Mouse (Mus musculus) hindbrain, embryonic 11.5 days (tissue): ENCODE data around the gene Exoc2. TPM values are rescaled to one million over a fixed set of nuclear protein-coding genes. Genes with fewer than 3 reads are reported as not detected.

Source experiments
- ATAC-seq: fragments of 200-750 bp; cut with Nextera tagmentation; 2 replicates; pipeline ENCODE4 v1.8.0; 2017; ENCODE audit warnings: mild to moderate bottlenecking, moderate TSS enrichment, moderate library complexity; ENCODE audit not compliant: low FRiP score
- DNase-seq: peaks from one replicate; pipeline ENCODE4 v3.0.0-alpha.2; 2015; ENCODE audit warnings: low spot score
- H3K27ac ChIP-seq: fragments of 300-500 bp; sonication (generic); 2 replicates; pipeline ENCODE4 v1.5.1; 2014; ENCODE audit warnings: mild to moderate bottlenecking, low read depth, low read length
- H3K27me3 ChIP-seq: fragments of 300-500 bp; sonication (generic); 2 replicates; pipeline ENCODE4 v1.6.1; 2014; ENCODE audit warnings: mild to moderate bottlenecking, low read length, moderate library complexity, mixed read lengths; ENCODE audit not compliant: control insufficient read depth, insufficient read depth
- H3K36me3 ChIP-seq: fragments of 300-500 bp; sonication (generic); 2 replicates; pipeline ENCODE4 v1.6.1; 2014; ENCODE audit warnings: mild to moderate bottlenecking, low read length, moderate library complexity, mixed read lengths; ENCODE audit not compliant: control insufficient read depth, insufficient read depth
- H3K4me1 ChIP-seq: fragments of 300-500 bp; sonication (generic); replicated peaks from 2 replicates; pipeline ENCODE4 v1.6.1; 2014; ENCODE audit warnings: low read length, mixed read lengths; ENCODE audit not compliant: control insufficient read depth, insufficient read depth
- H3K4me2 ChIP-seq: fragments of 300-500 bp; sonication (generic); replicated peaks from 2 replicates; pipeline ENCODE4 v1.6.1; 2014; ENCODE audit warnings: mild to moderate bottlenecking, low read depth, low read length
- H3K4me3 ChIP-seq: fragments of 300-500 bp; sonication (generic); 2 replicates; pipeline ENCODE4 v1.5.1; 2014; ENCODE audit warnings: low read depth, low read length
- H3K9ac ChIP-seq: fragments of 300-500 bp; sonication (generic); 2 replicates; pipeline ENCODE4 v1.6.1; 2014; ENCODE audit warnings: low read depth, low read length
- H3K9me3 ChIP-seq: fragments of 300-500 bp; sonication (generic); 2 replicates; pipeline ENCODE4 v1.6.1; 2016; ENCODE audit warnings: low read length; ENCODE audit not compliant: control insufficient read depth
- WGBS: fragments of 180-500 bp; shearing (Covaris S2); extraction: QIAGEN DNeasy Blood & Tissue Kit; methylation state at CpG from one replicate; pipeline ENCODE4 v1.1.7; 2014; 5-methylcytosine and 5-hydroxymethylcytosine counted together
- polyA plus RNA-seq: library from polyadenylated mRNA; unstranded; fragments of >200 nt; fragmentation: Nextera tagmentation; extraction: Ambion mirVana; gene quantifications from 2 replicates; pipeline ENCODE4 v1.2.1, GENCODE M21; 2014

Exoc2 gene
- polyA plus RNA-seq, 1 experiment from 2014 or later = 41.2 TPM

GRCm38 (mm10) chr13:30817436-30817835, 156.5 kb downstream of the Exoc2 start:
- Histone ChIP-seq H3K4me2 (no peak overlapping the region), H3K27ac (no peak overlapping the region), H3K27me3 (no peaks in the 10 kb centered on the region), H3K4me3 (no peak overlapping the region), H3K36me3 (no peaks in the 10 kb centered on the region; the same call in 1 of the 2 replicates), H3K4me1 (no peaks in the 10 kb centered on the region), H3K9ac (no peak overlapping the region), H3K9me3 (no peaks in the 10 kb centered on the region)
- ATAC-seq (no peak), DNase-seq (no peak)
- 94% methylated on average over 5 of the region's 5 CpGs for WGBS

DNA sequence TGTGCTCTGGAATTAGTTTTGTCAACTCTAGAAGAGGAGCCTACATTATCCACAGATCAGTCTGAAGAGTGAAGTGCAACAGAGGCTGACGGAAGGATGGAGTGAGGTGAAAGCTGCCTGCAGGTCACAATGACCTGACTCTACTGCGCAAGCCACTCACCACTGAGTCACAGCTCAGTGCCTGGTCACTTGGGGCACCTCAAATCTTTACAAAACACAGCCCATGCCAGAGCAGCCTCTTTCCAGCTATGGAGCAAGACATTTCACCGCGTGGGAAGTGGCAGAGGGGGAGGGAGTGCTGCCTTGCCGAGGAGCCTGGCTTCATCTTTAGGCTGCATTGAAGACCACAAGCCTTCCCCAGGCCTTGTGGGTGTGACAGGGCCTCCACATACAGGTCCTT, 159.6 kb downstream of the Exoc2 start:
- no peak overlapping the region for H3K27ac ChIP-seq
- DNase-seq (no peak), ATAC-seq (no peak)
- no peak overlapping the region for H3K4me2 ChIP-seq
- no peaks in the 10 kb centered on the region; the same call in 1 of the 2 replicates for H3K36me3 ChIP-seq
- no peak overlapping the region for H3K9ac ChIP-seq
- 82% methylated on average over 5 of the region's 5 CpGs for WGBS
- H3K9me3 ChIP-seq = no peaks in the 10 kb centered on the region
- no peaks in the 10 kb centered on the region for H3K4me1 ChIP-seq
- no peaks in the 10 kb centered on the region for H3K27me3 ChIP-seq
- H3K4me3 ChIP-seq = no peak overlapping the region

- 87% methylated on average over 5 of the region's 5 CpGs for WGBS
- no peak for DNase-seq
Observed at GRCm38 (mm10) chr13:30813464-30813863, 160.4 kb downstream of the Exoc2 start.

GRCm38 (mm10) chr13:30809240-30809639, 164.7 kb downstream of the Exoc2 start:
- Histone ChIP-seq H3K9me3 (no peaks in the 10 kb centered on the region), H3K9ac (no peak overlapping the region), H3K4me2 (no peak overlapping the region), H3K4me3 (no peak overlapping the region), H3K36me3 (no peaks in the 10 kb centered on the region), H3K27ac (no peak overlapping the region), H3K27me3 (no peaks in the 10 kb centered on the region), H3K4me1 (no peaks in the 10 kb centered on the region)
- ATAC-seq (no peak), DNase-seq (no peak)
- WGBS = 84% methylated on average over 7 of the region's 7 CpGs

More at GRCm38 (mm10) chr13:30813464-30813863, 160.4 kb downstream of the Exoc2 start:
- no peak overlapping the region for H3K9ac ChIP-seq
- H3K4me2 ChIP-seq = no peak overlapping the region
- H3K4me3 ChIP-seq = no peak overlapping the region
- H3K27me3 ChIP-seq = no peaks in the 10 kb centered on the region
- H3K4me1 ChIP-seq = no peaks in the 10 kb centered on the region
- ATAC-seq = no peak
- H3K9me3 ChIP-seq = no peaks in the 10 kb centered on the region
- no peak overlapping the region for H3K27ac ChIP-seq
- H3K36me3 ChIP-seq = no peaks in the 10 kb centered on the region; the same call in 1 of the 2 replicates

DNA sequence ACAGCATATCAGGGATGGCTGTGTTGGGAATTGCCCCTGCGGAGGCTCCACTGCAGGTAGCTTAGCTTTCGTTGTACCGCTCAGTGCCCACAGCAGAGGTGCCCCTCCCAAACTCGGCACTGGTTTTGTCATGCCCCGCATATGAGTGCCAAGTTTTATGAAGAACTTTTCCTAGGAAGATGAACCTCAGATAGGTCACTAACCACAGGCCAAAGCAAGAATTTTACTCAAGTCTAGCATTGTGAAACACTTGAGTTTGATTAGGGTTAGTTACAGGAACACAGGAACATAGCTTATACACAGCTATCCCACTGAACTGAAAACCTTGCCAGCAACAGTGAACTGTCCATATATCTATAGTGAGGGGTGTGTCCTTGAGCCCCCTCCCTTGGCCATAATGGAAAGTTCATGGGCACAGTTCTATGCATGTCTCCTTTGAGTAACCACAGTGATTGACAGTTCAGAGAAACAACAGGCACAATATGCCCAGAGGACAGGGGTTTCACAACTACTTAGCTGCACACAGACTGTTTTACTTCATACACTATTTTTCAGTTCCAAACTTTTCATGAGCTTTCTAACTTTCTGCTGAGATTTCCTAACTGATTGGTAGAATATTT, 171.4 kb downstream of the Exoc2 start:
- no peak overlapping the region for H3K27ac ChIP-seq
- ATAC-seq = no peak
- H3K4me1 ChIP-seq = no peaks in the 10 kb centered on the region
- no peak overlapping the region for H3K9ac ChIP-seq
- DNase-seq = no peak
- no peaks in the 10 kb centered on the region for H3K27me3 ChIP-seq
- no peaks in the 10 kb centered on the region for H3K9me3 ChIP-seq
- H3K4me3 ChIP-seq = no peak overlapping the region
- WGBS = 93% methylated on average over 5 of the region's 5 CpGs
- H3K4me2 ChIP-seq = no peak overlapping the region
- H3K36me3 ChIP-seq = no peaks in the 10 kb centered on the region

DNA sequence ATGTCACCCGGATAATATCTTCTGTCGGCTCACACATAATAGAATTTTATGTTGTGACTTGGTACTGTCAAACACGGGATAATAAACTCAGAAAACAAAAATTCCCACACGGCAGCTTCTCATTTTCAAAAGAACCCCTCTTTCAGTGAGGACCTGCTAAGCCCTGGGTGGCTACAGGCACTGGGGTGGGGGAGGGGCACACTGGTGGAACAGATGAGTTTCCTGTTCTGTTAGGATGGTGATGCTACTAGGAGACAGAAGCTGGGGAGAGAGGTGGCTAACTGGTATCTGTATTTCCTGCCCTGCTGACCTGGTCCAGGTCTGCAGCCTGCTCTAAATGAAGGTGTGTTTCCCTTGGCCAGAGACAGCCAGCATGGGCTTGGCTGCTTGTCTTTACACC, 172.0 kb downstream of the Exoc2 start:
- Histone ChIP-seq H3K27ac (no peak overlapping the region), H3K4me3 (no peak overlapping the region), H3K4me1 (no peaks in the 10 kb centered on the region), H3K9ac (no peak overlapping the region), H3K36me3 (no peaks in the 10 kb centered on the region), H3K4me2 (no peak overlapping the region), H3K9me3 (no peaks in the 10 kb centered on the region), H3K27me3 (no peaks in the 10 kb centered on the region)
- DNase-seq = no peak
- WGBS = 78% methylated on average over 4 of the region's 4 CpGs
- no peak for ATAC-seq

DNA sequence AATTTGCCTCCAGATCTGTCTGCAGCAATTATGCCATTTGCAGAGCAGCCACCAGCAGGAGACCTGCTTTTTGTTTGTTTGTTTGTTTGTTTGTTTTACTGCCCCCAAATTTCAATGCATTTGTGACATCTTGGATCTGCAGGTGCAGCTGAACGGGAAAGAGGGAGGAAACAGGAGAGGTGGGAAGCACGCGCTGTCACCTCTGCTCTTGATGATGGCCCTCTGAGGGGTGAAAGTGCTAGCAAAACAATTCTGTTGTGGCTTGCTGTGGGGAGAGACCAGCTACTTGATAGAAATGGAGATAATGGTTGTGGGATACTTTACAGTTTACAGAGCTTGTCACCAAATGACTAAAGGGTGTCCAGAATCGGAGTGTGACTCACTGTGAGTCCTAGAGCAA, 177.9 kb downstream of the Exoc2 start:
- Histone ChIP-seq H3K27ac (no peak overlapping the region), H3K27me3 (no peaks in the 10 kb centered on the region), H3K9ac (no peak overlapping the region), H3K4me1 (no peaks in the 10 kb centered on the region), H3K4me3 (no peak overlapping the region), H3K36me3 (no peaks in the 10 kb centered on the region), H3K9me3 (no peaks in the 10 kb centered on the region), H3K4me2 (no peak overlapping the region)
- WGBS = 89% methylated on average over 4 of the region's 4 CpGs
- ATAC-seq = no peak
- DNase-seq = no peak

GRCm38 (mm10) chr13:30793616-30794015, 180.3 kb downstream of the Exoc2 start:
- no peak overlapping the region for H3K4me2 ChIP-seq
- H3K27ac ChIP-seq = no peak overlapping the region
- WGBS = 86% methylated on average over 5 of the region's 5 CpGs
- H3K27me3 ChIP-seq = no peaks in the 10 kb centered on the region
- no peaks in the 10 kb centered on the region for H3K36me3 ChIP-seq
- no peak overlapping the region for H3K4me3 ChIP-seq
- DNase-seq = no peak
- H3K9ac ChIP-seq = no peak overlapping the region
- no peak for ATAC-seq
- H3K9me3 ChIP-seq = no peaks in the 10 kb centered on the region
- H3K4me1 ChIP-seq = no peaks in the 10 kb centered on the region

DNA sequence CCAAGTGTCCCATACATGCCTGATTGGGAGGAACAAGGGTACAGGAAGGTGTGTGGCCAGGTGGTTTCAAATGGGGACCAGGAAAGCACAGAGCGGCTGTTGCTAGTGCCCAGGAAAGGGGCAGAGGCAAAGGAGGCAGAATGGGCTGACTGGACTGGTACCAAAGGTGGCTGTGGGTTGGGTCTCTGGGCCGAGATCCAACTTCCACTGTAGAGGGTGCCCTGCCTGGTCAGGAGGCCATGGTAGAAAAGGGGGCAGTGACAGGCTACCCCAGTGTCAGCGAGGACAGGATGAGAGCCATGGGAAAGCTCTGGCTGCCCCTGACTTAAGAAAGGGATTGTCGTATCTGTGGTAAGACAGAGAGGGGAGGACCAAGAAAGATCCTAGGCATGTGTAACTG, 180.7 kb downstream of the Exoc2 start:
- H3K4me2 ChIP-seq = no peak overlapping the region
- ATAC-seq = no peak
- H3K27ac ChIP-seq = no peak overlapping the region
- no peaks in the 10 kb centered on the region for H3K36me3 ChIP-seq
- DNase-seq = no peak
- no peaks in the 10 kb centered on the region for H3K27me3 ChIP-seq
- H3K9me3 ChIP-seq = no peaks in the 10 kb centered on the region
- no peaks in the 10 kb centered on the region for H3K4me1 ChIP-seq
- 85% methylated on average over 4 of the region's 4 CpGs for WGBS
- H3K4me3 ChIP-seq = no peak overlapping the region
- H3K9ac ChIP-seq = no peak overlapping the region
